Mouse (Mus musculus) midbrain, embryonic 13.5 days (tissue): ENCODE data around the gene Dnah8. TPM values are rescaled to one million over a fixed set of nuclear protein-coding genes. Genes with fewer than 3 reads are reported as not detected.

ENCODE experiments used
- ATAC-seq: fragments of 200-750 bp; cut with Nextera tagmentation; 2 replicates; pipeline ENCODE4 v1.8.0; 2017; ENCODE audit warnings: mild to moderate bottlenecking, moderate TSS enrichment, moderate library complexity
- H3K27ac ChIP-seq: fragments of 300-500 bp; sonication (generic); 2 replicates; pipeline ENCODE4 v1.5.1; 2015; ENCODE audit warnings: inconsistent platforms, mild to moderate bottlenecking, moderate library complexity
- H3K27me3 ChIP-seq: fragments of 300-500 bp; sonication (generic); 2 replicates; pipeline ENCODE4 v1.6.1; 2015; ENCODE audit warnings: mild to moderate bottlenecking, inconsistent platforms
- H3K36me3 ChIP-seq: fragments of 300-500 bp; sonication (generic); 2 replicates; pipeline ENCODE4 v1.6.1; 2015; ENCODE audit warnings: mild to moderate bottlenecking, inconsistent platforms
- H3K4me1 ChIP-seq: fragments of 300-500 bp; sonication (generic); replicated peaks from 2 replicates; pipeline ENCODE4 v1.6.1; 2015; ENCODE audit warnings: inconsistent platforms
- H3K4me2 ChIP-seq: fragments of 300-500 bp; sonication (generic); replicated peaks from 2 replicates; pipeline ENCODE4 v1.6.1; 2015; ENCODE audit warnings: moderate library complexity, mild to moderate bottlenecking, inconsistent platforms
- H3K4me3 ChIP-seq: fragments of 300-500 bp; sonication (generic); replicated peaks from 2 replicates; pipeline ENCODE4 v1.5.1; 2015; ENCODE audit warnings: mild to moderate bottlenecking, inconsistent platforms
- H3K9ac ChIP-seq: fragments of 300-500 bp; sonication (generic); replicated peaks from 2 replicates; pipeline ENCODE4 v1.6.1; 2015; ENCODE audit warnings: mild to moderate bottlenecking, inconsistent platforms
- H3K9me3 ChIP-seq: fragments of 300-500 bp; sonication (generic); 2 replicates; pipeline ENCODE4 v1.6.1; 2016; ENCODE audit warnings: mild to moderate bottlenecking, inconsistent platforms
- WGBS: fragments of 180-500 bp; shearing (Covaris S2); methylation state at CpG from one replicate; pipeline ENCODE4 v1.1.7; 2015; 5-methylcytosine and 5-hydroxymethylcytosine counted together
- polyA plus RNA-seq: library from polyadenylated mRNA; unstranded; fragments of >200 nt; fragmentation: Nextera tagmentation; extraction: Ambion mirVana; gene quantifications from 2 replicates; pipeline ENCODE4 v1.2.1, GENCODE M21; 2015

Gene Dnah8
- polyA plus RNA-seq, 1 experiment from 2014 or later, result 2.2 TPM

GRCm38 (mm10) chr17:30907577-30907976 lies 283.4 kb downstream of the Dnah8 start:
- Histone ChIP-seq H3K9ac (no peak overlapping the region), H3K4me3 (no peak overlapping the region), H3K27ac (no peak overlapping the region), H3K4me2 (no peak overlapping the region), H3K4me1 (peaks cover 5% of the 10 kb centered on the region), H3K27me3 (peaks cover 7% of the 10 kb centered on the region), H3K36me3 (no peaks in the 10 kb centered on the region), H3K9me3 (no peaks in the 10 kb centered on the region)
- WGBS, result 73% methylated on average over 4 of the region's 4 CpGs
- ATAC-seq, result no peak

- Histone ChIP-seq H3K9me3 (no peaks in the 10 kb centered on the region), H3K4me1 (peaks cover 5% of the 10 kb centered on the region), H3K4me2 (no peak overlapping the region), H3K27me3 (no peaks in the 10 kb centered on the region), H3K27ac (no peak overlapping the region), H3K9ac (no peak overlapping the region), H3K36me3 (no peaks in the 10 kb centered on the region), H3K4me3 (no peak overlapping the region)
- ATAC-seq, result no peak
- WGBS, result 84% methylated on average over 27 of the region's 27 CpGs
These were observed 286.9 kb downstream of the Dnah8 start for GRCm38 (mm10) chr17:30910866-30911731.

GRCm38 (mm10) chr17:30911732-30912088 lies 287.6 kb downstream of the Dnah8 start:
- Histone ChIP-seq H3K36me3 (no peaks in the 10 kb centered on the region), H3K27me3 (no peaks in the 10 kb centered on the region), H3K27ac (no peak overlapping the region), H3K9ac (no peak overlapping the region), H3K4me2 (no peak overlapping the region), H3K4me1 (peaks cover 5% of the 10 kb centered on the region), H3K9me3 (no peaks in the 10 kb centered on the region), H3K4me3 (no peak overlapping the region)
- WGBS, result 63% methylated on average over 8 of the region's 8 CpGs
- no peak for ATAC-seq

GRCm38 (mm10) chr17:30912536-30912935 lies 288.4 kb downstream of the Dnah8 start:
- Histone ChIP-seq H3K4me3 (no peak overlapping the region), H3K4me2 (no peak overlapping the region), H3K9me3 (no peaks in the 10 kb centered on the region), H3K27ac (no peak overlapping the region), H3K9ac (no peak overlapping the region), H3K36me3 (no peaks in the 10 kb centered on the region), H3K4me1 (peaks cover 5% of the 10 kb centered on the region), H3K27me3 (no peaks in the 10 kb centered on the region)
- no peak for ATAC-seq
- 72% methylated on average over 5 of the region's 5 CpGs for WGBS

GRCm38 (mm10) chr17:30914264-30914663 lies 290.1 kb downstream of the Dnah8 start:
- ATAC-seq, result no peak
- Histone ChIP-seq H3K36me3 (no peaks in the 10 kb centered on the region), H3K4me1 (peaks cover 5% of the 10 kb centered on the region), H3K9ac (no peak overlapping the region), H3K27me3 (no peaks in the 10 kb centered on the region), H3K9me3 (no peaks in the 10 kb centered on the region), H3K4me2 (no peak overlapping the region), H3K27ac (no peak overlapping the region), H3K4me3 (no peak overlapping the region)

- no peaks in the 10 kb centered on the region for H3K27me3 ChIP-seq
- no peaks in the 10 kb centered on the region for H3K36me3 ChIP-seq
- WGBS, result 81% methylated on average over 4 of the region's 4 CpGs
- ATAC-seq, result no peak
- H3K4me1 ChIP-seq, result no peaks in the 10 kb centered on the region
- H3K4me3 ChIP-seq, result no peak overlapping the region
- H3K27ac ChIP-seq, result no peak overlapping the region
- no peak overlapping the region for H3K9ac ChIP-seq
- no peak overlapping the region for H3K4me2 ChIP-seq
- no peaks in the 10 kb centered on the region for H3K9me3 ChIP-seq
These were observed 299.4 kb downstream of the Dnah8 start for GRCm38 (mm10) chr17:30923566-30923965.

Other genes with a start within 250 kb of the Dnah8 start
- gene Btbd9, start 47.9 kb upstream of the Dnah8 start, polyA plus RNA-seq, result 137 and 160 TPM in 2 replicates
- gene Glo1, start 2.5 kb downstream of the Dnah8 start, polyA plus RNA-seq, result 156 and 162 TPM in 2 replicates